Mouse (Mus musculus): ENCODE measurements around the gene Slc22a23.

DNA sequence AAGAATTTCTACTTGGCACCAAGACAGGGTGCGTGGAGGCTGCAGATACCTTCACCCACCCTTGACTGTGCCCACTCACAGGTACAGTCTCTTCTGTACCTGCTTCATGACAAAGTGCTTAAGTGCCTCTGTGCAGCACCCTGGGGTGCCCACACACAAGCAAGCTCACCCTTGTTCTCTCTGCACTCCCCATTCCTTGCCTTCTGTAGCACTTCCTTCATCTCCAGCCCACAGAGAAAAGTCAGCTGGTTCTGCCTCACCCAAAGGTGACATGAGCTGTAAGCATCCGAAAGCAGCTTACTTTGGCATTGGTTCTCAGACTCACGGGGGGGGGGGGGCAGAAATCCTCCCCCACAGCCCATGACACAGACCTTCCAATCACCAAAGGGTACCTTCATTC lies 130.1 kb downstream of the Slc22a23 start:
- TF ChIP-seq MAFK (IDR thresholded peaks at IDR 0.05; ENCODE audit: insufficient read depth, low read depth, low read length) (no peak), ZNF384 (IDR thresholded peaks at IDR 0.05; ENCODE audit: low read depth, low read length) (no peak)

All from ES-E14 (cell line).